Mouse (Mus musculus): ENCODE measurements at regions not wholly inside any gene's neighbourhood (a gene's known extent, or its start where the extent isn't known, plus 50 kb on each side); places are given as distances from the start of the nearest gene placed in this dataset.

DNA sequence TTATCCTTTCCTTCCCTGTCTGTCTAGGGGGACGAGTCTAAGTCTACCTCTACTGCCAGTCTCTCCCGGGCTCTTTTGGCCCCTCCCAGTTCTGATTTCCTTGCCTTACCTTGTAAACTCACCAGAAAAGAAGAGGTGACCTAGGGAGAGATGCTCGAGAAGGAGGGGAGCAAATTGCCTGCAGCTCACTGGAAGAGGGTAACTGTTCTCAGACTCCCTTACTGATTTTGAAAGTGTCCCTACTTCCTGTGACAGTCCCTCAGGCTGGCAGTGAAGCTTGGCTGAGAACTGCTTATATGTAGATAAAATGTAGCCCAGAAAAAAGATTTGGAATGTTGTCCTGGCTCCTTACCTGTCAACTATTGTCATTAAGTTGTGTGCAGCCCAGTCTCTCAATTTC, 180.6 kb upstream of the Tab2 start:
- Histone ChIP-seq H3K4me1 (ENCODE audit: insufficient read depth) (no peaks in the 10 kb centered on the region), H3K27me3 (ENCODE audit: insufficient read depth, low read length) (no peaks in the 10 kb centered on the region), H3K9me3 (ENCODE audit: low read length) (no peaks in the 10 kb centered on the region), H3K27ac (ENCODE audit: low read depth, low read length) (no peak overlapping the region), H3K36me3 (ENCODE audit: insufficient read depth) (no peaks in the 10 kb centered on the region), H3K4me3 (ENCODE audit: low read depth, low read length) (no peak overlapping the region), H3K9ac (no peak overlapping the region), H3K4me2 (ENCODE audit: low read depth) (no peak overlapping the region)
- no peak for DNase-seq
- ATAC-seq, result no peak
- WGBS, result 80% methylated on average over 3 of the region's 3 CpGs
- TF ChIP-seq CTCF (IDR thresholded peaks at IDR 0.05; ENCODE audit: low read depth), result no peak

DNA sequence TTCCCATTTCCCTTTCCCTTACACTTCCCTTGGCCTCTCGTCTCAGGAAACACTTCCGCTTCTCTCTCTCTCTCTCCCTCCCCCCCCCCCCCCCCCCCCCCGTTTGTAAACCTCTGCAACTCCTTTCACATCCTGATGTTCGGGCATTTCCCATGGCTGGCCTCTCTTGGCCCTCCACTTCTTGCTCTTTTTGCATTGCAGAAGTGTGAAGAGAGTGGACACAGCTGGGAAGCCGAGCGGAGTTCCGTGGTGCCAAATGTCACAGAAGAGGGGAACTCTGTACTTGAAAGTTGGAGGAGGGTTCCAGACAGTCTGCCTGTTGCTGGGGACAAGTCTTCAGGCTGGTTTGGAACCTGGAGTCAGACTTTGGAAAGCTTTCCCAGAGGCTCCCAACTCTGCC, 179.2 kb upstream of the Tab2 start:
- Histone ChIP-seq H3K9me3 (ENCODE audit: low read length) (no peaks in the 10 kb centered on the region), H3K27me3 (ENCODE audit: insufficient read depth, low read length) (no peaks in the 10 kb centered on the region), H3K36me3 (ENCODE audit: insufficient read depth) (no peaks in the 10 kb centered on the region), H3K27ac (ENCODE audit: low read depth, low read length) (no peak overlapping the region), H3K4me3 (ENCODE audit: low read depth, low read length) (no peak overlapping the region), H3K4me2 (ENCODE audit: low read depth) (no peak overlapping the region), H3K9ac (no peak overlapping the region), H3K4me1 (ENCODE audit: insufficient read depth) (no peaks in the 10 kb centered on the region)
- 82% methylated on average over 7 of the region's 7 CpGs for WGBS
- no peak for ATAC-seq
- DNase-seq, result no peak
- TF ChIP-seq CTCF (IDR thresholded peaks at IDR 0.05; ENCODE audit: low read depth), result no peak

DNA sequence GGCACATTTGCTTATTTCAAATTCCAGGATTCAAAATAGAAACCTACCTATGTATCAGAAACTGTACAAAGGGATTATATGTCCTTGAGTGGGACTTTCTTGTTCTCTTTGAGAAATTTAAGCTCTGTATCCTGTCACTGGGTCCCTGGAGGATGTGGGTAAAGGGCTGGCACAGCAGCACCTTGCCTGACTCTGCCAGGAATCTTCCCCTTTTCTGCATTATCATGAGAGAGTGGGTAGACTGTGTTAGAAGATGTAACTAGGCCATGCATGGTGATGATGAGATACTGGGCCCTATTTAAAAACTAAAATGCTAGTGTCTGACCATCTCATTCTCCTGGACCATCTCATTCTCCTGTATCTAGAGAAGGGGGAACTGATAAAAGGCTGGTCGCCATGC, 178.4 kb upstream of the Tab2 start:
- no peak overlapping the region for H3K27ac ChIP-seq (ENCODE audit: low read depth, low read length)

DNA sequence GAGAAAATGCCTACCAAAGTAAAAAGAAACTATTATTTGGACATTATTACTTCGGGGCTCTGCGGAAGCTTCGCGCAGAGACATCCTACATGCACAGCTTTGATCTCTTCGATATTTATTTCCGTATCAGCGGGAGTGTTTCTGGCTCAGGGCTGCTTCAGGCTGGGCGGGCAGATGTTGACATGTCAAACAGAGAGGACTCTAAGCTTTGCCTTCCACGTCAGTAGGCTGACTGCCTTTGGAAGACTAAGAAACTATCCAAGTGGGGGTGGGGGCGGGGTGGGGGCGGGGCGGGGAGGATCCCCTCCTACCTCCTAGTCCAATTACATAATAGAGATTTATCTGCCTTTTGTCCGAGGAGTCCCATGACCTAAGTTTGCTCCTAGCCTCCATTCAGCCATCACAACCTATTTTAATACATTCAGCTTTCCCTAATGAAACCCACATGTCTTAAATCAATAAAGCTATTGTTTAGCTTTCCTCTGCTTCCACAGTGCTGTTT, 177.5 kb upstream of the Tab2 start:
- no peak for TF ChIP-seq CTCF (IDR thresholded peaks at IDR 0.05; ENCODE audit: low read depth)
- H3K4me3 ChIP-seq (ENCODE audit: low read depth, low read length), result no peak overlapping the region
- H3K36me3 ChIP-seq (ENCODE audit: insufficient read depth), result no peaks in the 10 kb centered on the region
- ATAC-seq (peak; percentile 48), DNase-seq (no peak)
- no peaks in the 10 kb centered on the region for H3K9me3 ChIP-seq (ENCODE audit: low read length)
- WGBS, result 8% methylated on average over 13 of the region's 13 CpGs
- H3K27ac ChIP-seq (ENCODE audit: low read depth, low read length), result no peak overlapping the region
- peak overlapping the region; percentile 37 for H3K4me2 ChIP-seq (ENCODE audit: low read depth)
- H3K4me1 ChIP-seq (ENCODE audit: insufficient read depth), result no peaks in the 10 kb centered on the region
- no peak overlapping the region for H3K9ac ChIP-seq
- H3K27me3 ChIP-seq (ENCODE audit: insufficient read depth, low read length), result no peaks in the 10 kb centered on the region

More for the DNA sequence above, 178.4 kb upstream of the Tab2 start:
- no peaks in the 10 kb centered on the region for H3K27me3 ChIP-seq (ENCODE audit: insufficient read depth, low read length)
- no peak for TF ChIP-seq CTCF (IDR thresholded peaks at IDR 0.05; ENCODE audit: low read depth)
- H3K4me1 ChIP-seq (ENCODE audit: insufficient read depth), result no peaks in the 10 kb centered on the region
- DNase-seq (no peak), ATAC-seq (no peak)
- H3K9ac ChIP-seq, result no peak overlapping the region
- no peak overlapping the region for H3K4me3 ChIP-seq (ENCODE audit: low read depth, low read length)
- no peak overlapping the region for H3K4me2 ChIP-seq (ENCODE audit: low read depth)
- no peaks in the 10 kb centered on the region for H3K9me3 ChIP-seq (ENCODE audit: low read length)
- H3K36me3 ChIP-seq (ENCODE audit: insufficient read depth), result no peaks in the 10 kb centered on the region
- 100% methylated on average over 1 of the region's 1 CpGs for WGBS

DNA sequence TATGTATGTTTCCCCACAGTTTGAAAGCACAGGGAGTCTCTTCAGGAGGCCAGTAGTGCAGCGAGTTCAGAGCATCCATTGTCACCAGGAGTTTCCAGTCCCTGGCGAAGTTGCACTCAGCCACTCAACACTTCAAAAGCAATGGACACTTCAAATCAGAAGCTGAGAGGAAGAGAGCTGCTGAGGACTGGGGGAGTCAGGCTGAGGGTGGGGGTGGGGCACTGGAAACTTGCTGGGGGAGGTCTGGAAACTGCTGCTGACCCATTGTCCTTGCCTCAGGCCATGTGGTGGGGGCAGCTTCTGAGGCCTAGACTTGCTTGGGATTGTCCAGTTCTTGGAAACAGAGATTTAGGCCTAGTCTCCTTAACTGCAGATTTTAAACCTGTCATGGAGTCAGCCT, 176.8 kb upstream of the Tab2 start:
- Histone ChIP-seq H3K4me3 (ENCODE audit: low read depth, low read length) (no peak overlapping the region), H3K4me2 (ENCODE audit: low read depth) (no peak overlapping the region), H3K27ac (ENCODE audit: low read depth, low read length) (no peak overlapping the region), H3K9me3 (ENCODE audit: low read length) (no peaks in the 10 kb centered on the region), H3K36me3 (ENCODE audit: insufficient read depth) (no peaks in the 10 kb centered on the region), H3K9ac (no peak overlapping the region), H3K27me3 (ENCODE audit: insufficient read depth, low read length) (no peaks in the 10 kb centered on the region), H3K4me1 (ENCODE audit: insufficient read depth) (no peaks in the 10 kb centered on the region)
- ATAC-seq (no peak), DNase-seq (no peak)
- no peak for TF ChIP-seq CTCF (IDR thresholded peaks at IDR 0.05; ENCODE audit: low read depth)
- 39% methylated on average over 2 of the region's 2 CpGs for WGBS

DNA sequence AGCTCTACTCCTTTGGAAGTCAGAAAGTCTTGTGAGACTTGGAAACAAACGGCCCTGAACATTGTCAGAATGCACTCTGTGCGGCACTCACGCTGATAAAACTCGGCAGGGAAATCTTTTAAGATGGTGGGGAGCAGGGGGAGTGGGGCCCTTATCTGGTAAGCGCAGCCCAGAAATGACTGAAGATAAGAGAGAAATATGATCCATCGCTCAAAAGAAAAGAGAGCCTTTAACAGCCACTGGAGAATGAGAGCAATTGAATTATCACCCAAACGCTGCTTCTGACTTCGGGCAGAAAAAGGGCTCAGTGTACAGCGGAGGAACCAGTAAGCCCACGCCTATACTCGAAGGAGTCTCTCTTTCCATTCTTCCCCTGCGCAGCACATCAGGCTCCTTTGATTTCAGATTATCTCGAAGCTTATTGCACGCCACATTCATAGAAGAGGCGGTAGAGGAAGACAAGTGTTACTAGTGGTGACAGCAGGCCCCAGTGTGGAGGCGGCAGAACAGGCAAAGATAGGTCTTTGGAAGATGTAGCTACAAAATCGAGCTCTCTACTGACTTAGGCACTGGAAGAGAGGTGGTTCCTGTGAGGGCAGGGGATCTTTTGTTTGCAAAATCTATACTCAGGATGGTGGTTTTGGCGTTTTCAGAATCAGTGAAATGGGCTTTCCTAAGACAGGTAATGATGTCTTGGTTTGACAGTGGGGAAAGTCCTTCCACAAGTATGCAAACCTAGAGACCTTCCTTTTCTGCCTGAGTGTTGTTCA, 174.6 kb upstream of the Tab2 start:
- H3K27ac ChIP-seq (ENCODE audit: low read depth, low read length), result no peak overlapping the region
- 0 out of 2 replicates have a peak, but pooled peaks have one; percentile 27 for ATAC-seq

DNA sequence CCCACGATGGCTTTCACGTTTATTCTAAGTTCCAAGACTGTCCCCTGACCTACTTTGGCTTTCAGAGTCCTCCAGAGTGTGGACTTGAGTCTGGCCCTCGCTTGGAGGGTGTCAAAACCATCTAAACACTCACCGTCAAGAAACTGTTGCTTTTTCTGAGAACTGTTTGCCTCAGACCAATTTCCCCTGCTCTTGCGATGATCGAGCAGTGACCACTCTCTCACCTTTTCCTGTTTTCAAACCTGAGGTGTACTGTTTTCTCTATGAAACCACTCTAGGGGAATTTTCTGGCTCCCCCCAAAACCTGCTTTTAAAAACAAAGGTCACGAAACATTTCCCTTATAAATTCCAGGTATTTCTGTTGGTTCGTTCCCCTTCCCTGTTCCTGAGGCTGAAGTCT, 174.0 kb upstream of the Tab2 start:
- Histone ChIP-seq H3K4me1 (ENCODE audit: insufficient read depth) (no peaks in the 10 kb centered on the region), H3K4me2 (ENCODE audit: low read depth) (no peak overlapping the region), H3K27ac (ENCODE audit: low read depth, low read length) (no peak overlapping the region), H3K9me3 (ENCODE audit: low read length) (no peaks in the 10 kb centered on the region), H3K4me3 (ENCODE audit: low read depth, low read length) (no peak overlapping the region), H3K9ac (no peak overlapping the region), H3K27me3 (ENCODE audit: insufficient read depth, low read length) (no peaks in the 10 kb centered on the region), H3K36me3 (ENCODE audit: insufficient read depth) (no peaks in the 10 kb centered on the region)
- 77% methylated on average over 8 of the region's 8 CpGs for WGBS
- no peak for ATAC-seq
- TF ChIP-seq CTCF (IDR thresholded peaks at IDR 0.05; ENCODE audit: low read depth), result no peak
- no peak for DNase-seq

More for the DNA sequence above, 174.6 kb upstream of the Tab2 start:
- no peak for TF ChIP-seq CTCF (IDR thresholded peaks at IDR 0.05; ENCODE audit: low read depth)
- 58% methylated on average over 18 of the region's 18 CpGs for WGBS
- H3K4me1 ChIP-seq (ENCODE audit: insufficient read depth), result no peaks in the 10 kb centered on the region
- H3K36me3 ChIP-seq (ENCODE audit: insufficient read depth), result no peaks in the 10 kb centered on the region
- no peak overlapping the region for H3K9ac ChIP-seq
- H3K4me3 ChIP-seq (ENCODE audit: low read depth, low read length), result no peak overlapping the region
- no peak overlapping the region for H3K4me2 ChIP-seq (ENCODE audit: low read depth)
- no peaks in the 10 kb centered on the region for H3K27me3 ChIP-seq (ENCODE audit: insufficient read depth, low read length)
- no peak for DNase-seq
- H3K9me3 ChIP-seq (ENCODE audit: low read length), result no peaks in the 10 kb centered on the region
